Mouse (Mus musculus): Measurements from ENCODE around the gene Xpa. TPM values are rescaled to one million over a fixed set of nuclear protein-coding genes. Genes with fewer than 3 reads are reported as not detected.

Gene Xpa
- polyA plus RNA-seq, 1 experiment from 2014 or later = 27.7 TPM

DNA sequence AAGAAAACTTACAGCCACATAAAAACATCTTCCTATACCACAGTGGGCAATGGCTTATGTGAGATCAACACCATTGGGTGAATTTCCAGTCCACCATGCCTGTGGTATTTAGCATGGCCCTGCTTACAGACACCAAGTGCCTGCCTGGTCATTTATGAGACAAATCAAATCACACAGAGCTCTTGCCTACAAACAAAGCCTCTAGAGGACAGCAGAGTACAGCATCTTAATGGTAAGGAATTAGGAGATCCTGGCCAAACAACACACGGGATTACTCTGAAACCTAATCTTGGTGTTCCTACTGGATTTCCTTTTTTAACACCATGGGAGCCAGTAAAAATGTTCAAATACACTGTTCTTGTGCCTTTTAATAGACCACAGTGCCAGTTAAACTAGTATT lies 80.8 kb downstream of the Xpa start:
- 67% methylated on average over 1 of the region's 1 CpGs for WGBS
- Histone ChIP-seq H3K36me3 (peaks cover 70% of the 10 kb centered on the region), H3K27me3 (no peaks in the 10 kb centered on the region), H3K4me2 (replicated peaks) (no peak overlapping the region), H3K4me1 (no peaks in the 10 kb centered on the region), H3K9ac (no peak overlapping the region), H3K9me3 (no peaks in the 10 kb centered on the region), H3K27ac (no peak overlapping the region), H3K4me3 (no peak overlapping the region)
- ATAC-seq (ENCODE audit: low FRiP score, low read depth) = no peak

DNA sequence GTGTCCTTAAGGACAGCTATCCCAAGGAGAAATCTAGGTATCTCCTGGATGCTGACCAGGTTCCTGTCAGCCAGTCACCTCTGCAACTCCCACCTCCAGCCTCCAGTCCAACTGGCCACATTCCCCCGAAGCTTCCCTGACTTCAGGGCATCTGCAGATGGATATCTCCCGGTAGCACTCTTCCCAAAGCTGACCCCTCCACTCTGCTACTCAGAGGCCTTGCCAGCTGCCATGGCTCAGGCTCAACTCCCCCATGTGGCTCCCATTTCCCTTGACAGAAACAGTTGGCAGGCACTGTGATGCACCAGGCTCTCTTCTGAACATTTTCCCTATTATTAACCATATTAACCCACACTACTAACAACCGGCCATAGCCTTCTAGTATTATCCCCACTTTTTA lies 84.8 kb downstream of the Xpa start:
- Histone ChIP-seq H3K4me1 (no peaks in the 10 kb centered on the region), H3K9ac (no peak overlapping the region), H3K36me3 (peaks cover 31% of the 10 kb centered on the region), H3K27me3 (no peaks in the 10 kb centered on the region), H3K4me3 (no peak overlapping the region), H3K4me2 (replicated peaks) (no peak overlapping the region), H3K27ac (no peak overlapping the region), H3K9me3 (no peaks in the 10 kb centered on the region)
- ATAC-seq (ENCODE audit: low FRiP score, low read depth) = no peak
- WGBS = 65% methylated on average over 3 of the region's 3 CpGs

- no peaks in the 10 kb centered on the region for H3K4me1 ChIP-seq
- no peaks in the 10 kb centered on the region for H3K27me3 ChIP-seq
- H3K9me3 ChIP-seq = no peaks in the 10 kb centered on the region
- no peak overlapping the region for H3K4me2 ChIP-seq (replicated peaks)
- WGBS = 91% methylated on average over 8 of the region's 8 CpGs
- H3K9ac ChIP-seq = no peak overlapping the region
- peaks cover 19% of the 10 kb centered on the region for H3K36me3 ChIP-seq
- H3K27ac ChIP-seq = no peak overlapping the region
- H3K4me3 ChIP-seq = no peak overlapping the region
- no peak for ATAC-seq (ENCODE audit: low FRiP score, low read depth)
Measured at GRCm38 (mm10) chr4:46110084-46110483, 86.0 kb downstream of the Xpa start.

Other genes starting within 250 kb of the Xpa start
- gene Tdrd7, start 231.0 kb downstream of the Xpa start, polyA plus RNA-seq (2015; fragmentation: Nextera tagmentation; extraction: Ambion mirVana) = 9.8 and 10.3 TPM in 2 replicates
- 9.9 and 10.2 TPM in 2 replicates for gene Tmod1, start 157.4 kb downstream of the Xpa start, polyA plus RNA-seq (2015; fragmentation: Nextera tagmentation; extraction: Ambion mirVana)
- 81.0 and 85.4 TPM in 2 replicates for gene Ncbp1, start 57.7 kb downstream of the Xpa start, polyA plus RNA-seq (2015; fragmentation: Nextera tagmentation; extraction: Ambion mirVana)
- gene Tstd2, start 57.6 kb downstream of the Xpa start, polyA plus RNA-seq (2015; fragmentation: Nextera tagmentation; extraction: Ambion mirVana) = 48.5 and 51.0 TPM in 2 replicates
- not detected in 2 replicates for gene Foxe1, start 147.3 kb upstream of the Xpa start, polyA plus RNA-seq (2015; fragmentation: Nextera tagmentation; extraction: Ambion mirVana)
- gene Trmo, start 193.1 kb upstream of the Xpa start, polyA plus RNA-seq (2015; fragmentation: Nextera tagmentation; extraction: Ambion mirVana) = 9.2 and 9.5 TPM in 2 replicates
- 0.52 and 3.3 TPM in 2 replicates for gene Hemgn, start 217.2 kb upstream of the Xpa start, polyA plus RNA-seq (2015; fragmentation: Nextera tagmentation; extraction: Ambion mirVana)

All from limb, embryonic 13.5 days (tissue).